17 mouse cellular contexts compared by ENCODE assay signal in genomic region chr9:32280456-32280855, GRCm38 (mm10).
DNase-seq lines count a peak whose midpoint lies in the region; ATAC-seq and TF ChIP-seq lines count a peak whose summit lies in the region.
"Had no signal": no experiment of that assay in that cellular context is flagged by ENCODE, and none has a peak within 500 bp of the region (broad histone marks: within the 10 kb centered on the region; RNA-seq: fewer than 3 reads in every experiment).

No protein-coding gene starts in this region.

- no peak overlapping the region for H3K4me2 ChIP-seq in liver, embryonic 15.5 days
- H3K4me2 ChIP-seq in heart, embryonic 11.5 days, result no peak overlapping the region
- H3K4me2 ChIP-seq: embryonic facial prominence, embryonic 15.5 days; heart, embryonic 12.5 days; hindbrain, embryonic 15.5 days; midbrain, embryonic 13.5 days; neural tube, embryonic 12.5 days had no signal

- DNase-seq in thymus, postnatal 0 days (ENCODE audit: low spot score), result peak; percentile 14
- no peak for DNase-seq in thymus, postnatal 10 days (ENCODE audit: low spot score in 2 of 2)
- no peak for DNase-seq in kidney, adult 2 months
- DNase-seq in layer of hippocampus, postnatal 36 days, result no peak
- no peak for DNase-seq in adrenal gland, postnatal 4 days (ENCODE audit: low spot score in 2 of 2)
- DNase-seq: cerebellum, adult 11 months; cerebellum, postnatal 14 days; forebrain, postnatal 0 days; spleen, adult 18-20 months had no signal

- TF ChIP-seq CTCF in kidney, adult 2 months (conservative IDR thresholded peaks at IDR 0.05; ENCODE audit: insufficient read depth, insufficient read length, low read depth, low read length), result no peak

- H3K4me1 ChIP-seq in liver, embryonic 15.5 days (replicated peaks), result peaks cover 18% of the 10 kb centered on the region
- peaks cover 3% of the 10 kb centered on the region; the same call in 1 of the 2 replicates for H3K4me1 ChIP-seq in kidney, adult 2 months (ENCODE audit: control insufficient read depth, insufficient read depth, low read length)
- H3K4me1 ChIP-seq in heart, embryonic 11.5 days (ENCODE audit: control insufficient read depth, insufficient read depth, low read length), result no peaks in the 10 kb centered on the region; the same call in 1 of the 2 replicates
- H3K4me1 ChIP-seq: hindbrain, embryonic 15.5 days; midbrain, embryonic 13.5 days; neural tube, embryonic 12.5 days had no signal

- no peak for TF ChIP-seq POLR2A in kidney, adult 2 months (IDR thresholded peaks at IDR 0.05; ENCODE audit: low read depth, low read length)

- H3K27me3 ChIP-seq in liver, embryonic 15.5 days, result no peaks in the 10 kb centered on the region
- H3K27me3 ChIP-seq in kidney, adult 2 months (replicated peaks; ENCODE audit: control insufficient read depth, insufficient read depth, low read length), result no peaks in the 10 kb centered on the region
- no peaks in the 10 kb centered on the region for H3K27me3 ChIP-seq in heart, embryonic 11.5 days (ENCODE audit: control insufficient read depth, insufficient read depth, low read length)
- H3K27me3 ChIP-seq: embryonic facial prominence, embryonic 15.5 days; heart, embryonic 12.5 days; hindbrain, embryonic 15.5 days; midbrain, embryonic 13.5 days; neural tube, embryonic 12.5 days had no signal

- peak; percentile 37 to 59; a peak in 1 of 4 replicates for ATAC-seq in hematopoietic stem cell, adult 5-6 weeks (replicated peaks in 1 of 2; ENCODE audit: insufficient read depth in 1 of 2, low FRiP score in 2 of 2, low TSS enrichment in 1 of 2, low read depth in 1 of 2, poor library complexity in 2 of 2, severe bottlenecking in 2 of 2)
- ATAC-seq in liver, embryonic 15.5 days (ENCODE audit: insufficient read depth), result peak; percentile 40; the same call in 1 of the 2 replicates
- no peak for ATAC-seq in heart, embryonic 11.5 days (replicated peaks; ENCODE audit: insufficient number of reproducible peaks, low FRiP score, low TSS enrichment)
- ATAC-seq: forebrain, postnatal 0 days; midbrain, embryonic 13.5 days had no signal

- no peak overlapping the region for H3K4me3 ChIP-seq in liver, embryonic 15.5 days (replicated peaks)
- no peak overlapping the region for H3K4me3 ChIP-seq in kidney, adult 2 months (ENCODE audit: insufficient read depth, low read depth, low read length)
- H3K4me3 ChIP-seq in heart, embryonic 11.5 days (ENCODE audit: low read depth, low read length), result no peak overlapping the region
- H3K4me3 ChIP-seq: embryonic facial prominence, embryonic 15.5 days; heart, embryonic 12.5 days; hindbrain, embryonic 15.5 days; midbrain, embryonic 13.5 days; neural tube, embryonic 12.5 days had no signal

- H3K36me3 ChIP-seq in liver, embryonic 15.5 days (replicated peaks), result no peaks in the 10 kb centered on the region
- H3K36me3 ChIP-seq in kidney, adult 2 months (ENCODE audit: control insufficient read depth, insufficient read depth, low read length), result no peaks in the 10 kb centered on the region
- H3K36me3 ChIP-seq in heart, embryonic 11.5 days (ENCODE audit: control insufficient read depth, insufficient read depth, low read length), result no peaks in the 10 kb centered on the region
- H3K36me3 ChIP-seq: embryonic facial prominence, embryonic 15.5 days; heart, embryonic 12.5 days; hindbrain, embryonic 15.5 days; midbrain, embryonic 13.5 days; neural tube, embryonic 12.5 days had no signal

- 5% methylated on average over 5 of the region's 5 CpGs for WGBS in liver, embryonic 15.5 days (ENCODE audit: insufficient replicate concordance)
- 77% methylated on average over 5 of the region's 5 CpGs for WGBS in kidney, adult 2 months
- WGBS in heart, embryonic 11.5 days (ENCODE audit: insufficient replicate concordance), result 48% methylated on average over 5 of the region's 5 CpGs

- H3K9ac ChIP-seq in liver, embryonic 15.5 days, result no peak overlapping the region
- H3K9ac ChIP-seq in heart, embryonic 11.5 days (ENCODE audit: low read depth, low read length), result no peak overlapping the region
- H3K9ac ChIP-seq: embryonic facial prominence, embryonic 15.5 days; forebrain, postnatal 0 days; heart, embryonic 12.5 days; hindbrain, embryonic 15.5 days; midbrain, embryonic 13.5 days; neural tube, embryonic 12.5 days had no signal

- H3K27ac ChIP-seq in liver, embryonic 15.5 days (replicated peaks), result no peak overlapping the region
- no peak overlapping the region for H3K27ac ChIP-seq in kidney, adult 2 months (ENCODE audit: insufficient read depth, low read depth, low read length)
- H3K27ac ChIP-seq in heart, embryonic 11.5 days (ENCODE audit: low read depth, low read length), result no peak overlapping the region
- H3K27ac ChIP-seq: embryonic facial prominence, embryonic 15.5 days; hindbrain, embryonic 15.5 days; midbrain, embryonic 13.5 days; neural tube, embryonic 12.5 days had no signal

- H3K9me3 ChIP-seq in liver, embryonic 15.5 days (replicated peaks), result no peaks in the 10 kb centered on the region
- no peaks in the 10 kb centered on the region for H3K9me3 ChIP-seq in heart, embryonic 11.5 days (replicated peaks; ENCODE audit: control insufficient read depth, low read length)
- H3K9me3 ChIP-seq: embryonic facial prominence, embryonic 15.5 days; heart, embryonic 12.5 days; hindbrain, embryonic 15.5 days; midbrain, embryonic 13.5 days; neural tube, embryonic 12.5 days had no signal
